ENCODE assay signal across 10 mouse cellular contexts in the genomic region with DNA sequence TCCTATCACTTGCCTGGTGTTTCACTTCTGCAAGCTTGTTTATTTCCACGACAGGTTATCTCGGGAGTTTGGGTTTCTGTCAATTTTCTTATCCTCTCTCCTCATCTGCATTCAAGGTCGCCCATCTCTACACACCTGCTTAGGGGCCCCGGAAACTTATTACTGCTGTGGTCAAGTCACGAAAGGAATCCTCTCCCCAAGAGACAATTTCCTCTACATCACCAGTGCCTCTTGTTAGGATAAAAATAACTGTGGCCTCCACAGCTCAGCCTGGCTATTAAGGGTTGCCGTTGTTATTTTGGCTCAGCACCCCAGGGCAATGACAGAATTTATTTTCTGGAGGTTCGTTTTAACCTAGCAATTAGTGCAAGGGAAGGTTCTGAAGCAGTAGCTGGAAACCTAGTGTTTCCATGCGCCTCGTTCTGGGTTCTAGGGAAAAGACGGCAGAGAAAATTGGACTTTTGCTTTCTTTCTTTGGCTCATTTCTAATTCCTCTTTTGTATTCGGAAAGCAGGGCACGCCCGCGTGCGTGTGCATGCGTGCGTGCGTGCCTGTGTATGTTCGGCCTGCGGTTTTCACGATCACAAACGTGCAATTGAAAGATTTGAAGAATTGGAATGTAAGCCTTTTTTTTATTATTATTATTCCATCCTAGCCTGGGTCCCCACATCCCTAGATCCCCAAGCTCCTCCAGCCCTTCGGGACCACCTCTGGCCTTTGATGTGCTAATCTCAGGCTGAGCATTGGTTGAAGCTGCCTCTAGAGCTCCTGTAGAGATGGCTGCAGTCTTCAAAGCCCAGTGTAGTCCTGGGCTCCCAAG.
A peak's percentile ranks its signal among the peaks of the same experiment; 100 is the strongest.
DNase-seq lines count a peak whose midpoint lies in the region; ATAC-seq and TF ChIP-seq lines count a peak whose summit lies in the region.
"Had no signal": no experiment of that assay in that cellular context is flagged by ENCODE, and none has a peak within 500 bp of the region (broad histone marks: within the 10 kb centered on the region; RNA-seq: fewer than 3 reads in every experiment).

No protein-coding gene starts in this region.

- H3K4me2 ChIP-seq in heart, postnatal 0 days (ENCODE audit: low read depth, low read length): peak overlapping the region; percentile 38

- TF ChIP-seq CTCF in heart, postnatal 0 days (IDR thresholded peaks at IDR 0.05; ENCODE audit: low read depth): no peak
- no peak for TF ChIP-seq CTCF in kidney, adult 2 months (conservative IDR thresholded peaks at IDR 0.05; ENCODE audit: insufficient read depth, insufficient read length, low read depth, low read length)

- TF ChIP-seq POLR2A in kidney, adult 2 months (IDR thresholded peaks at IDR 0.05; ENCODE audit: low read depth, low read length): no peak

- no peak overlapping the region for H3K9ac ChIP-seq in heart, postnatal 0 days (replicated peaks; ENCODE audit: low read depth, low read length)

- H3K27me3 ChIP-seq in heart, postnatal 0 days (ENCODE audit: control insufficient read depth, insufficient read depth, low read length): no peaks in the 10 kb centered on the region
- H3K27me3 ChIP-seq in kidney, adult 2 months (replicated peaks; ENCODE audit: control insufficient read depth, insufficient read depth, low read length): no peaks in the 10 kb centered on the region
- H3K27me3 ChIP-seq: Patski had no signal

- DNase-seq in B cell, adult 2 months: peak; percentile 17 to 22
- DNase-seq in embryo, embryonic 10.5 days (ENCODE audit: low spot score): peak; percentile 6
- peak; percentile 26 for DNase-seq in heart, postnatal 0 days (ENCODE audit: low spot score)
- DNase-seq in lung, postnatal 10 days: no peak
- no peak for DNase-seq in kidney, adult 2 months
- DNase-seq in kidney, postnatal 25 days: no peak
- no peak for DNase-seq in cerebellum, adult 11 months

- H3K4me3 ChIP-seq in heart, postnatal 0 days (ENCODE audit: low read depth, low read length): no peak overlapping the region
- no peak overlapping the region for H3K4me3 ChIP-seq in kidney, adult 2 months (ENCODE audit: insufficient read depth, low read depth, low read length)
- H3K4me3 ChIP-seq: left cerebral cortex, adult 2 months had no signal

- no peak for TF ChIP-seq EP300 in heart, postnatal 0 days (IDR thresholded peaks at IDR 0.05; ENCODE audit: low read depth)

- ATAC-seq in heart, postnatal 0 days (ENCODE audit: insufficient read depth, low read depth): 0 out of 2 replicates have a peak, but pooled peaks have one; percentile 52
- 0 out of 2 replicates have a peak, but pooled peaks have one; percentile 28 for ATAC-seq in megakaryocyte, adult 5-6 weeks (ENCODE audit: poor library complexity, severe bottlenecking)
- ATAC-seq: Patski had no signal

- 24% methylated on average over 23 of the region's 23 CpGs for WGBS in heart, postnatal 0 days
- WGBS in kidney, adult 2 months: 85% methylated on average over 23 of the region's 23 CpGs

- H3K27ac ChIP-seq in heart, postnatal 0 days (ENCODE audit: low read depth): peak overlapping the region; percentile 60
- no peak overlapping the region for H3K27ac ChIP-seq in kidney, adult 2 months (ENCODE audit: insufficient read depth, low read depth, low read length)
- H3K27ac ChIP-seq: left cerebral cortex, adult 2 months had no signal

- H3K9me3 ChIP-seq in heart, postnatal 0 days (replicated peaks; ENCODE audit: control insufficient read depth, low read length): peaks cover 8% of the 10 kb centered on the region

- H3K36me3 ChIP-seq in heart, postnatal 0 days (replicated peaks; ENCODE audit: control insufficient read depth, insufficient read depth, low read length): no peaks in the 10 kb centered on the region
- no peaks in the 10 kb centered on the region for H3K36me3 ChIP-seq in kidney, adult 2 months (ENCODE audit: control insufficient read depth, insufficient read depth, low read length)

- peaks cover 30% of the 10 kb centered on the region for H3K4me1 ChIP-seq in heart, postnatal 0 days (ENCODE audit: control insufficient read depth, insufficient read depth)
- no peaks in the 10 kb centered on the region for H3K4me1 ChIP-seq in kidney, adult 2 months (ENCODE audit: control insufficient read depth, insufficient read depth, low read length)

Comparison
In these comparisons a context has a peak if more than half of its experiments do, and no peak if none do; other contexts are left out.
1. DNase-seq: peak in B cell, adult 2 months (2 of 2), embryo, embryonic 10.5 days (single experiment) and heart, postnatal 0 days (single experiment); none in lung, postnatal 10 days (single experiment), kidney, adult 2 months (single experiment), kidney, postnatal 25 days (0 of 2) and cerebellum, adult 11 months (single experiment).